Mouse (Mus musculus) E14TG2a.4 (cell line): ENCODE measurements at regions not wholly inside any gene's neighbourhood (a gene's known extent, or its start where the extent isn't known, plus 50 kb on each side); places are given as distances from the start of the nearest gene placed in this dataset.

Experiments used
- CTCF ChIP-seq: conservative IDR thresholded peaks from 2 replicates; pipeline ENCODE4 v1.5.1; 2014; ENCODE audit warnings: low read length
- POU5F1 ChIP-seq: IDR thresholded peaks from 2 replicates; pipeline ENCODE4 v1.6.1; 2014; ENCODE audit warnings: low read length, borderline replicate concordance

- TF ChIP-seq CTCF = no peak
- TF ChIP-seq POU5F1 = no peak
These were observed 230.4 kb upstream of the Marcks start for GRCm38 (mm10) chr10:37368997-37369679.
